Mouse (Mus musculus): ENCODE results near the gene Lig1.
"Not testable (repeated sequence)": the region's sequence is repeated elsewhere in the genome, so short reads cannot be mapped to it uniquely, and the experiment has no call there.

Lig1 gene

GRCm38 (mm10) chr7:13277081-13277480 is at the start of gene Lig1:
TSS of gene Lig1 (plus strand) at chr7:13277283.
- DNase-seq (ENCODE audit: low spot score in 2 of 2): peak in 1 of 2 experiments; percentile 8

- no peak for DNase-seq (ENCODE audit: low spot score in 2 of 2)
Observed at GRCm38 (mm10) chr7:13260746-13261700, 16.1 kb upstream of the Lig1 start.

GRCm38 (mm10) chr7:13263851-13264250 is 13.2 kb upstream of the Lig1 start:
- no peak for DNase-seq (ENCODE audit: low spot score in 2 of 2)

- no peak for DNase-seq (ENCODE audit: low spot score in 2 of 2)
Observed at GRCm38 (mm10) chr7:13264396-13264795, 12.7 kb upstream of the Lig1 start.

- DNase-seq (ENCODE audit: low spot score in 2 of 2): no peak
Observed at GRCm38 (mm10) chr7:13268749-13269260, 8.3 kb upstream of the Lig1 start.

GRCm38 (mm10) chr7:13269394-13269793 is 7.7 kb upstream of the Lig1 start:
- no peak for DNase-seq (ENCODE audit: low spot score in 2 of 2)

- no peak for DNase-seq (ENCODE audit: low spot score in 2 of 2)
Observed at GRCm38 (mm10) chr7:13271704-13272103, 5.4 kb upstream of the Lig1 start.

GRCm38 (mm10) chr7:13277833-13278232 is 750 bp downstream of the Lig1 start:
- DNase-seq (ENCODE audit: low spot score in 2 of 2): no peak

- DNase-seq (ENCODE audit: low spot score in 2 of 2): peak; percentile 90 to 91
Observed at GRCm38 (mm10) chr7:13278308-13278891, 1.3 kb downstream of the Lig1 start, which contains the start of gene Zswim9. TSS of gene Zswim9 (minus strand) at chr7:13278721.

GRCm38 (mm10) chr7:13278957-13279356 is 1.9 kb downstream of the Lig1 start:
- DNase-seq (ENCODE audit: low spot score in 2 of 2): not testable (repeated sequence)

- DNase-seq (ENCODE audit: low spot score in 2 of 2): peak in 1 of 2 experiments; percentile 20
Observed at GRCm38 (mm10) chr7:13288621-13289020, 11.5 kb downstream of the Lig1 start.

GRCm38 (mm10) chr7:13290041-13290675 is 13.1 kb downstream of the Lig1 start:
- no peak for DNase-seq (ENCODE audit: low spot score in 2 of 2)

GRCm38 (mm10) chr7:13291370-13291769 is 14.3 kb downstream of the Lig1 start:
- no peak for DNase-seq (ENCODE audit: low spot score in 2 of 2)

GRCm38 (mm10) chr7:13293878-13294855 is 17.1 kb downstream of the Lig1 start:
- DNase-seq (ENCODE audit: low spot score in 2 of 2): no peak

GRCm38 (mm10) chr7:13295256-13295655 is 18.2 kb downstream of the Lig1 start:
- no peak for DNase-seq (ENCODE audit: low spot score in 2 of 2)

- no peak for DNase-seq (ENCODE audit: low spot score in 2 of 2)
Observed at GRCm38 (mm10) chr7:13297636-13298035, 20.6 kb downstream of the Lig1 start.

- no peak for DNase-seq (ENCODE audit: low spot score in 2 of 2)
Observed at GRCm38 (mm10) chr7:13298821-13299220, 21.7 kb downstream of the Lig1 start.

GRCm38 (mm10) chr7:13301643-13302042 is 24.6 kb downstream of the Lig1 start:
- no peak for DNase-seq (ENCODE audit: low spot score in 2 of 2)

GRCm38 (mm10) chr7:13302780-13303179 is 25.7 kb downstream of the Lig1 start:
- peak; percentile 56 to 57 for DNase-seq (ENCODE audit: low spot score in 2 of 2)

GRCm38 (mm10) chr7:13303372-13303771 is 26.3 kb downstream of the Lig1 start:
- no peak for DNase-seq (ENCODE audit: low spot score in 2 of 2)

GRCm38 (mm10) chr7:13309407-13309806 is 32.3 kb downstream of the Lig1 start:
- no peak for DNase-seq (ENCODE audit: low spot score in 2 of 2)

Measured in thymus, postnatal 10 days (tissue).